Mouse (Mus musculus) macrophage (primary cell): Measurements from ENCODE around the gene Gpr83. TPM values are rescaled to one million over a fixed set of nuclear protein-coding genes. Genes with fewer than 3 reads are reported as not detected.
"Not testable (repeated sequence)": the region's sequence is repeated elsewhere in the genome, so short reads cannot be mapped to it uniquely, and the experiment has no call there.

Experiments used
- H3K27ac ChIP-seq: fragments of 350-480 bp; formaldehyde crosslinking; 2 replicates; pipeline ENCODE4 v1.9.0; 2021
- H3K36me3 ChIP-seq: fragments of 350-480 bp; formaldehyde crosslinking; 2 replicates; pipeline ENCODE4 v1.9.0; 2021; ENCODE audit errors: inconsistent target
- H3K4me3 ChIP-seq: fragments of 350-480 bp; formaldehyde crosslinking; 2 replicates; pipeline ENCODE4 v1.9.0; 2021; ENCODE audit errors: inconsistent target
- H3K79me2 ChIP-seq: fragments of 350-480 bp; formaldehyde crosslinking; 2 replicates; pipeline ENCODE4 v1.9.0; 2021; ENCODE audit errors: inconsistent target
- WGBS: methylation state at CpG from one replicate; pipeline ENCODE4 v1.1.7; 2026; ENCODE audit warnings: inconsistent platforms; ENCODE audit not compliant: missing documents; 5-methylcytosine and 5-hydroxymethylcytosine counted together
- polyA plus RNA-seq: library from polyadenylated mRNA; stranded (reverse); fragments of 250-400 nt; gene quantifications from 3 replicates; pipeline ENCODE4 v1.2.4, GENCODE M21; 2018; ENCODE audit warnings: inconsistent platforms

Gpr83 gene
- polyA plus RNA-seq, 1 experiment from 2014 or later: 0.03 TPM

DNA sequence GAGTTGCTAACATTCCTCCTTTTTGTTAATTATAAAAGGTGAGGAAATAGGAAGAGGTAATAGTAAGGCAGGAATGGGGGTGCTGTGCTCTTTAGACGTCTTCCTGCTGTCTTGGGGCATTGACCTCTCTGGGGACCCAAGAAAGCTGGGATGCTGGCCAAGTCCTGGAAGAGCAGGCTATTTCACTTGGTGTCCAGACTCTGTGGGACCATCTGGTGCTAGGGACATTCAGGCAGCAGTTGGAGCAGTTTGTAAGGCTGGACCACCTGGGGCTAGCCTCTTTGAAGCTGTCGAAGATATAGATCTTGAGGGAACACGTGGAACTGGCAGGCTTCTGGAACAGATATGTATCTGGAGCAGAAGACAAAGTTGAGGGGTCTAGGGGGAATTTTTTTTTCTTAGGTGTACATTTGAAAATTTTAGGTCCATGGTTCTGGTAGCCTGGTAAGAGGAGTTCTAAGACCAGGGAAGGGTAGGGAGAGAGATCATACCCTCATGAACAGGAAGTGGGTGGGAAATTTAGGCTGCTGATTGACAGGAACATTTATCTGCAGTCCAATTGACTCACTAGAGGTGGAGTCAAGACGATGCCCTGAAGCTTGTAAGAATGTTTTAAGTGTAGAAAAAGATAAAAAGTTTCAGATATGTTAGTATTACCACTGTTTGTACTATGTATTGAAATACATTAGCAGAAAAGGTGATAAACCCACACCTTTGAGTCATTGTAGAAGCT is 2.9 kb upstream of the Gpr83 start:
- Histone ChIP-seq H3K4me3 (no peak overlapping the region), H3K79me2 (no peaks in the 10 kb centered on the region), H3K36me3 (no peaks in the 10 kb centered on the region), H3K27ac (no peak overlapping the region)
- WGBS: 45% methylated on average over 4 of the region's 4 CpGs

- Histone ChIP-seq H3K27ac (no peak overlapping the region), H3K4me3 (no peak overlapping the region), H3K79me2 (no peaks in the 10 kb centered on the region), H3K36me3 (no peaks in the 10 kb centered on the region)
- 74% methylated on average over 7 of the region's 7 CpGs for WGBS
These were observed 1.8 kb upstream of the Gpr83 start for GRCm38 (mm10) chr9:14858170-14858706.

DNA sequence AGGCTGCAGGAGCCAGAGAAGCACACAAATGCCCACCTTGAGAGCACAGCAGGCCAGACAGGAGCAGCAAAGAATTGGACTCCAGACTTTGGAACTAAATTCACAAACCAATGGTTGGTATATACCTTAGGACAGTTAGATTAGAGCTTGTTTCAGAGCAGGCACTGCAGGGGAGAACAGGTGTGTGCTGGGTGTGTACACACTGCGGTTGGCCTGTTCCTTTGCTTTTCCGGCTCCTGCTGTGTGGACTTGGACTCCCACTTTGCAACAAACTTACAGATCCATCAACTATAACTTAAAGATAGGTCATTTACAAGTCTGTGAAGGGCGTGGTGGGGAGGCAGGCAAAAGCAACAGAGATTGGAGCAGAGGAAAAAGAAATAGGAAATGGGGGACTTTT is 1.2 kb upstream of the Gpr83 start:
- Histone ChIP-seq H3K27ac (no peak overlapping the region), H3K79me2 (no peaks in the 10 kb centered on the region), H3K4me3 (no peak overlapping the region), H3K36me3 (no peaks in the 10 kb centered on the region)
- 88% methylated on average over 2 of the region's 3 CpGs for WGBS

DNA sequence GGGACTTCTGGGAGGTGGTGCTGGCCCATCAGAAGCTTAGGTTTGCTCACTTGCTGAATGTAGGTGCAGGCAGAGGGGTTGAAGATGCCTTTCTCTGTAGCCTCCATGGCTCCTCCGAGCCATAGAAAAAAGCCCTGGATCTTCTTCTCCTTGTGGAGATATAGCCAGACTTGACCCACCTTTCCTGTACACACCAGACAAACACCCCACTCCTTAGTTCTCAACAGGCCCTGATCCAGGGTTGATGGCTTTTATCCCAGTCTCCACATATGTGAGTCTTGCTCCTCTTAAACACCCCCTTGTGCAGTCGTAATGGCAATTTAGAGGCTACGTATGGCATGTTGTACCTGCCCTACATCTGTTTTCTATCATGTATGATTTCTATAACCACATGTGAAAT is 3.1 kb downstream of the Gpr83 start:
- H3K27ac ChIP-seq: no peak overlapping the region
- no peaks in the 10 kb centered on the region for H3K79me2 ChIP-seq
- 91% methylated on average over 3 of the region's 3 CpGs for WGBS
- H3K4me3 ChIP-seq: no peak overlapping the region
- no peaks in the 10 kb centered on the region for H3K36me3 ChIP-seq

DNA sequence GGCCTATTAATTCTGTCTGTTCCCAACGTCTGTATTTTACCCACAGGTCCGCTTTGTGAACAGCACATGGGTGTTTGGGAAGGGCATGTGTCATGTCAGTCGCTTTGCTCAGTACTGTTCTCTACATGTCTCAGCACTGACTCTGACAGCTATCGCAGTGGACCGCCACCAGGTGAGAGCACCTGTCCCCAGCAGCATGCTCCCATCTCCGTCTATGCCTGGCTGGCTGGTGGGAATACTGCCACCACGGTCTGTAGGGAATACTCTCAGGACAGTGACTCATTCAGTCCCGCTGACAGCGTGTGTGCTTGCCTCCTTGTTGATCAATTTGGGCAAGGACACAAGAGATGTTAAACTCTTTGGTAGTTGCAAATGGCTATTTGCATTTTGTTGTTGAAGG is 4.7 kb downstream of the Gpr83 start:
- Histone ChIP-seq H3K79me2 (no peaks in the 10 kb centered on the region), H3K27ac (no peak overlapping the region), H3K36me3 (no peaks in the 10 kb centered on the region), H3K4me3 (no peak overlapping the region)
- 86% methylated on average over 9 of the region's 9 CpGs for WGBS

- Histone ChIP-seq H3K79me2 (no peaks in the 10 kb centered on the region), H3K36me3 (no peaks in the 10 kb centered on the region), H3K4me3 (no peak overlapping the region), H3K27ac (no peak overlapping the region)
- WGBS: 10% methylated on average over 7 of the region's 7 CpGs
These were observed 6.9 kb downstream of the Gpr83 start for GRCm38 (mm10) chr9:14866957-14867356.

- no peaks in the 10 kb centered on the region for H3K79me2 ChIP-seq
- no peak overlapping the region for H3K4me3 ChIP-seq
- no peak overlapping the region for H3K27ac ChIP-seq
- 98% methylated on average over 7 of the region's 8 CpGs for WGBS
- H3K36me3 ChIP-seq: no peaks in the 10 kb centered on the region
These were observed 8.3 kb downstream of the Gpr83 start for GRCm38 (mm10) chr9:14868326-14868725.

- Histone ChIP-seq H3K4me3 (no peak overlapping the region), H3K79me2 (no peaks in the 10 kb centered on the region), H3K27ac (no peak overlapping the region), H3K36me3 (no peaks in the 10 kb centered on the region)
- WGBS: 79% methylated on average over 2 of the region's 2 CpGs
These were observed 10.4 kb downstream of the Gpr83 start for GRCm38 (mm10) chr9:14870377-14870776.

- H3K36me3 ChIP-seq: no peaks in the 10 kb centered on the region
- no peaks in the 10 kb centered on the region for H3K79me2 ChIP-seq
- 97% methylated on average over 10 of the region's 10 CpGs for WGBS
These were observed 10.8 kb downstream of the Gpr83 start for GRCm38 (mm10) chr9:14870802-14871201.

GRCm38 (mm10) chr9:14871536-14871935 is 11.5 kb downstream of the Gpr83 start:
- no peak overlapping the region for H3K4me3 ChIP-seq
- no peaks in the 10 kb centered on the region for H3K36me3 ChIP-seq
- WGBS: 68% methylated on average over 3 of the region's 3 CpGs
- H3K79me2 ChIP-seq: no peaks in the 10 kb centered on the region
- no peak overlapping the region for H3K27ac ChIP-seq

More at GRCm38 (mm10) chr9:14870802-14871201, 10.8 kb downstream of the Gpr83 start:
- no peak overlapping the region for H3K27ac ChIP-seq
- no peak overlapping the region for H3K4me3 ChIP-seq

- WGBS: 87% methylated on average over 17 of the region's 17 CpGs
- Histone ChIP-seq H3K27ac (no peak overlapping the region), H3K79me2 (no peaks in the 10 kb centered on the region), H3K4me3 (no peak overlapping the region), H3K36me3 (no peaks in the 10 kb centered on the region)
These were observed 12.3 kb downstream of the Gpr83 start for GRCm38 (mm10) chr9:14872181-14872930.

- Histone ChIP-seq H3K36me3 (no peaks in the 10 kb centered on the region), H3K79me2 (no peaks in the 10 kb centered on the region), H3K4me3 (no peak overlapping the region), H3K27ac (no peak overlapping the region)
- WGBS: 92% methylated on average over 5 of the region's 5 CpGs
These were observed 15.9 kb downstream of the Gpr83 start for GRCm38 (mm10) chr9:14875743-14876507.

GRCm38 (mm10) chr9:14876566-14876965 is 16.6 kb downstream of the Gpr83 start:
- not testable (repeated sequence) for H3K36me3 ChIP-seq, H3K4me3 ChIP-seq, H3K27ac ChIP-seq, H3K79me2 ChIP-seq
- WGBS: 92% methylated on average over 8 of the region's 8 CpGs

- H3K27ac ChIP-seq: no peak overlapping the region
- no peaks in the 10 kb centered on the region for H3K79me2 ChIP-seq
- WGBS: 47% methylated on average over 4 of the region's 4 CpGs
- no peak overlapping the region for H3K4me3 ChIP-seq
- no peaks in the 10 kb centered on the region for H3K36me3 ChIP-seq
These were observed 24.6 kb downstream of the Gpr83 start for GRCm38 (mm10) chr9:14884641-14885040.

- Histone ChIP-seq H3K4me3 (no peak overlapping the region), H3K36me3 (no peaks in the 10 kb centered on the region), H3K27ac (no peak overlapping the region), H3K79me2 (no peaks in the 10 kb centered on the region)
These were observed 25.1 kb downstream of the Gpr83 start for GRCm38 (mm10) chr9:14885151-14885550.
